Mouse (Mus musculus) heart, embryonic 16.5 days (tissue): ENCODE data around the gene Cyp4f14. TPM values are rescaled to one million over a fixed set of nuclear protein-coding genes. Genes with fewer than 3 reads are reported as not detected.
"Not testable (repeated sequence)": the region's sequence is repeated elsewhere in the genome, so short reads cannot be mapped to it uniquely, and the experiment has no call there.

Source experiments
- ATAC-seq: fragments of 200-750 bp; cut with Nextera tagmentation; replicated peaks from 2 replicates; pipeline ENCODE4 v1.8.0; 2017; ENCODE audit warnings: moderate number of reproducible peaks; ENCODE audit not compliant: insufficient read depth, low FRiP score; ENCODE audit errors: extremely low read depth
- H3K27ac ChIP-seq: fragments of 300-500 bp; sonication (generic); 2 replicates; pipeline ENCODE4 v1.5.1; 2014; ENCODE audit warnings: mild to moderate bottlenecking, low read length, control low read depth, moderate library complexity
- H3K27me3 ChIP-seq: fragments of 300-500 bp; sonication (generic); 2 replicates; pipeline ENCODE4 v1.6.1; 2014; ENCODE audit warnings: low read length, mixed read lengths; ENCODE audit not compliant: control insufficient read depth, insufficient read depth
- H3K36me3 ChIP-seq: fragments of 300-500 bp; sonication (generic); 2 replicates; pipeline ENCODE4 v1.6.1; 2014; ENCODE audit not compliant: control insufficient read depth, insufficient read depth
- H3K4me1 ChIP-seq: fragments of 300-500 bp; sonication (generic); 2 replicates; pipeline ENCODE4 v1.6.1; 2014; ENCODE audit warnings: low read length, mixed read lengths; ENCODE audit not compliant: control insufficient read depth, insufficient read depth
- H3K4me2 ChIP-seq: fragments of 300-500 bp; sonication (generic); 2 replicates; pipeline ENCODE4 v1.6.1; 2014; ENCODE audit warnings: low read depth, mild to moderate bottlenecking, control low read depth, low read length
- H3K4me3 ChIP-seq: fragments of 300-500 bp; sonication (generic); 2 replicates; pipeline ENCODE4 v1.5.1; 2014; ENCODE audit warnings: mild to moderate bottlenecking, control low read depth, low read length
- H3K9ac ChIP-seq: fragments of 300-500 bp; sonication (generic); 2 replicates; pipeline ENCODE4 v1.6.1; 2014; ENCODE audit warnings: low read length, control low read depth
- H3K9me3 ChIP-seq: fragments of 300-500 bp; sonication (generic); replicated peaks from 2 replicates; pipeline ENCODE4 v1.6.1; 2016; ENCODE audit warnings: low read length; ENCODE audit not compliant: control insufficient read depth
- WGBS: fragments of 180-500 bp; shearing (Covaris S2); extraction: QIAGEN DNeasy Blood & Tissue Kit; methylation state at CpG from one replicate; pipeline ENCODE4 v1.1.7; 2014; 5-methylcytosine and 5-hydroxymethylcytosine counted together
- polyA plus RNA-seq: library from polyadenylated mRNA; unstranded; fragments of >200 nt; fragmentation: Nextera tagmentation; extraction: Ambion mirVana; gene quantifications from 2 replicates; pipeline ENCODE4 v1.2.1, GENCODE M21; 2015

Cyp4f14 gene
- polyA plus RNA-seq, 1 experiment from 2014 or later = 0.96 TPM

- 85% methylated on average over 14 of the region's 14 CpGs for WGBS
- H3K27ac ChIP-seq = no peak overlapping the region
- H3K9me3 ChIP-seq = no peaks in the 10 kb centered on the region
- no peak overlapping the region for H3K9ac ChIP-seq
- peaks cover 7% of the 10 kb centered on the region for H3K27me3 ChIP-seq
- peaks cover 46% of the 10 kb centered on the region for H3K36me3 ChIP-seq
- H3K4me3 ChIP-seq = no peak overlapping the region
- peaks cover 5% of the 10 kb centered on the region; the same call in 1 of the 2 replicates for H3K4me1 ChIP-seq
- no peak overlapping the region for H3K4me2 ChIP-seq
- ATAC-seq = no peak
Observed at GRCm38 (mm10) chr17:32880320-32881218, 36.6 kb downstream of the Cyp4f14 start.

- H3K9ac ChIP-seq = no peak overlapping the region
- H3K9me3 ChIP-seq = no peaks in the 10 kb centered on the region
- no peak overlapping the region for H3K27ac ChIP-seq
- no peak for ATAC-seq
- peaks cover 34% of the 10 kb centered on the region for H3K36me3 ChIP-seq
- H3K4me2 ChIP-seq = no peak overlapping the region
- H3K4me1 ChIP-seq = peaks cover 5% of the 10 kb centered on the region; the same call in 1 of the 2 replicates
- WGBS = 90% methylated on average over 11 of the region's 11 CpGs
- no peak overlapping the region for H3K4me3 ChIP-seq
- peaks cover 7% of the 10 kb centered on the region for H3K27me3 ChIP-seq
Observed at GRCm38 (mm10) chr17:32878773-32879172, 38.4 kb downstream of the Cyp4f14 start.

- Histone ChIP-seq H3K9ac (no peak overlapping the region), H3K27ac (no peak overlapping the region), H3K9me3 (no peaks in the 10 kb centered on the region), H3K4me3 (no peak overlapping the region), H3K4me1 (peaks cover 5% of the 10 kb centered on the region; the same call in 1 of the 2 replicates), H3K36me3 (peaks cover 23% of the 10 kb centered on the region), H3K27me3 (peaks cover 7% of the 10 kb centered on the region), H3K4me2 (peak overlapping the region; percentile 40)
- 4% methylated on average over 22 of the region's 22 CpGs for WGBS
- ATAC-seq = no peak
Observed at GRCm38 (mm10) chr17:32877471-32878171, 39.5 kb downstream of the Cyp4f14 start.

- peaks cover 6% of the 10 kb centered on the region for H3K27me3 ChIP-seq
- no peak overlapping the region for H3K27ac ChIP-seq
- H3K4me2 ChIP-seq = no peak overlapping the region
- no peak overlapping the region for H3K9ac ChIP-seq
- no peak for ATAC-seq
- H3K36me3 ChIP-seq = no peaks in the 10 kb centered on the region
- WGBS = 64% methylated on average over 5 of the region's 5 CpGs
- H3K4me1 ChIP-seq = peaks cover 5% of the 10 kb centered on the region; the same call in 1 of the 2 replicates
- no peak overlapping the region for H3K4me3 ChIP-seq
- peaks cover 3% of the 10 kb centered on the region; the same call in 1 of the 2 replicates for H3K9me3 ChIP-seq
Observed at GRCm38 (mm10) chr17:32872696-32873095, 44.4 kb downstream of the Cyp4f14 start.

GRCm38 (mm10) chr17:32872091-32872490 lies 45.1 kb downstream of the Cyp4f14 start:
- H3K4me2 ChIP-seq = no peak overlapping the region
- H3K4me1 ChIP-seq = no peaks in the 10 kb centered on the region
- 68% methylated on average over 4 of the region's 4 CpGs for WGBS
- H3K27me3 ChIP-seq = peaks cover under 1% of the 10 kb centered on the region; the same call in 1 of the 2 replicates
- no peak overlapping the region for H3K4me3 ChIP-seq
- H3K9me3 ChIP-seq = peaks cover 3% of the 10 kb centered on the region; the same call in 1 of the 2 replicates
- H3K9ac ChIP-seq = no peak overlapping the region
- H3K36me3 ChIP-seq = no peaks in the 10 kb centered on the region
- no peak overlapping the region for H3K27ac ChIP-seq
- ATAC-seq = no peak

GRCm38 (mm10) chr17:32871483-32871882 lies 45.7 kb downstream of the Cyp4f14 start:
- Histone ChIP-seq H3K4me1 (no peaks in the 10 kb centered on the region), H3K27ac (no peak overlapping the region), H3K36me3 (no peaks in the 10 kb centered on the region), H3K9ac (no peak overlapping the region), H3K4me2 (no peak overlapping the region), H3K4me3 (no peak overlapping the region), H3K27me3 (no peaks in the 10 kb centered on the region), H3K9me3 (peaks cover 3% of the 10 kb centered on the region; the same call in 1 of the 2 replicates)
- ATAC-seq = no peak
- WGBS = 92% methylated on average over 1 of the region's 1 CpGs

- ATAC-seq, H3K4me2 ChIP-seq, H3K27ac ChIP-seq, H3K4me1 ChIP-seq, H3K4me3 ChIP-seq, H3K9ac ChIP-seq, H3K9me3 ChIP-seq, H3K27me3 ChIP-seq, H3K36me3 ChIP-seq: not testable (repeated sequence)
- WGBS = 59% methylated on average over 3 of the region's 7 CpGs
Observed at GRCm38 (mm10) chr17:32867266-32867665, 49.9 kb downstream of the Cyp4f14 start.

- not testable (repeated sequence) for H3K4me2 ChIP-seq, H3K36me3 ChIP-seq, ATAC-seq, H3K9me3 ChIP-seq, H3K9ac ChIP-seq, H3K4me1 ChIP-seq, H3K27me3 ChIP-seq, H3K27ac ChIP-seq, H3K4me3 ChIP-seq
- WGBS = 59% methylated on average over 2 of the region's 6 CpGs
Observed at GRCm38 (mm10) chr17:32856713-32857112, 60.4 kb downstream of the Cyp4f14 start.
